Mouse (Mus musculus): ENCODE results near the gene Arid1a.

DNA sequence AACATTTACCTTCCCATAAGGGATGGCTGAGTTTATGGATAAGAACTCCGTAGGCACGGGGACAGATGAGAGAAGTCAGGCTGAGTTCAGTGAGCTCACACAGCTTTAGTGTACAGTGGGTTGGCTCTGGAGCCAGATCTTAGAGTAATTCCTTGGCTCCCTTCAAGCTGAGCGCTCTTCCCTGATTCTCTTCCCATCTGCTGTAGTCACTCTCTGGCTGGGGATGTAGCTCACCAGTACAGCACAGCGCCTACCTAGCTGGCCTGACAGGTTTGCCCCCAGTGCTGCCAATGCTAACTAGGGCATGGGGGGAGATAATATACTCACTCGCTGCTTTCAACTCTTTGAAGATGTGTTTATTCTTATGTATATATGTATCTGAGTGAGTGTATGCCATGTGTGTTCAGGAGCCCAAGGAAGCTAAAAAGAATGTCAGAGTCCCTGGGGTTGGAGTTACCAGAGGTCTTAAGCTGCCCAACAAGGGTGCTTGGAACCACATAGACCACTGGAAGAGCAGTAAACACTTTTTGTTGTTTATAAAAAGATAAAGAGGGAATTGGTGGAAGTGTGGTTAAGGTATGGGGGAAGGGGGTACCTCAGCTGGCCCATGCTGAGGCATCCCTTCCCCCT is 98.6 kb downstream of the Arid1a start:
- TF ChIP-seq GATA1 (IDR thresholded peaks at IDR 0.05; ENCODE audit: borderline replicate concordance, low read length) (no peak), TAL1 (conservative IDR thresholded peaks at IDR 0.05; ENCODE audit: low read depth, low read length) (no peak)
